Mouse (Mus musculus) brain, embryonic 14.5 days (tissue): ENCODE results near the gene Tmem94.

Experiments
- CTCF ChIP-seq: fragments of 200-500 bp; IDR thresholded peaks from 2 replicates; pipeline ENCODE4 v1.5.1; 2012; ENCODE audit warnings: inconsistent platforms, mild to moderate bottlenecking, moderate library complexity, borderline replicate concordance; ENCODE audit not compliant: insufficient read depth, insufficient read length; ENCODE audit errors: extremely low read depth
- POLR2A ChIP-seq: fragments of 200-500 bp; IDR thresholded peaks from 2 replicates; pipeline ENCODE4 v1.6.1; 2012; ENCODE audit warnings: mild to moderate bottlenecking, inconsistent platforms, borderline replicate concordance; ENCODE audit not compliant: poor library complexity, insufficient read depth, insufficient read length, severe bottlenecking; ENCODE audit errors: extremely low read depth

DNA sequence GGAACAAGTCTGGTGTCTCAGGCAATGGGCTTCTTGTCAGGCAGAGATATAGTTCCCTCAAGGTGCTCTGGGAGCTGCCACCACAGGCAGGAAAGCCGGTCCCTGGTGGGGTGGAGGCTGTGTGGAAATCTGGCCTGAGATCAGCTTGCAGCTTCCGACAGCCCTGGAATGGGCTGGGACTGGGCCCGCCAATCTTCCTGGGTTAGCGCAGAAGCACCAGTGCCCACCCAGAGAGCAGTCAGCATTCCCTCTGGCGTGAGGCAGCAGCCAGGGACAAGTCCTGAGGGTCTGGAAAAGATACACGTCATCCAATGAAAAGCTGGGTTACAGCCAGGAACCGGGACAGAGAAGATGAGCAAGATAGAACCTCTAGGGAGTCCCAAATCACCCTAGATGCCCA, 46.9 kb downstream of the Tmem94 start:
- no peak for TF ChIP-seq POLR2A
- no peak for TF ChIP-seq CTCF
